Mouse (Mus musculus): ENCODE results near the gene Olfr889.
"Not testable (repeated sequence)": the region's sequence is repeated elsewhere in the genome, so short reads cannot be mapped to it uniquely, and the experiment has no call there.

The Olfr889 gene

GRCm38 (mm10) chr9:38114898-38115297 is at the start of gene Olfr889:
Gene Olfr889 (plus strand): TSS chr9:38115198.
- no peak for DNase-seq

DNA sequence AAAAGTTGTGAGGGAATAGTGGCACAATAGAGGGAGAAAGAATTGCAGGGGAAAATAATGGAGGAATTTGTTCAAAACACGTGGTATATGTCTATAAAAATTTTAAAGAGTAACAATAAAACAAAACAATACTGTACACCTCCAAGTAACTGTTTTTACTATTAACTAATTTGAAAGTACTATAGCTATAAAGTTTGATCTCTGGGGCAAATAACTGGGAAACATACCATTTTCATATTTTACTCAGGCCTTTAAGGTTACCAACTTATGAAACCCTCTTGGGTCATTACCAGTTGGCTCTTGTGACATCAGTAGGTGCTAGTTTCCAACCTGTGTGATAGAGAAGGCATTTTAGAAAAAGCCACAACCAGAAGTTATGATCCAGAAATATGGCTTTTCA is 31.2 kb upstream of the Olfr889 start, which contains the start of gene Olfr887:
Gene Olfr887, plus strand, starts transcription at position 301 of the 400 bp plus-strand sequence.
- no peak for DNase-seq

- DNase-seq: no peak
Observed at GRCm38 (mm10) chr9:38107828-38108227, 7.2 kb upstream of the Olfr889 start, which contains the start of gene Olfr888. Gene Olfr888 (plus strand): TSS chr9:38108128.

- no peak for DNase-seq
Observed at GRCm38 (mm10) chr9:38142217-38142616, 27.2 kb downstream of the Olfr889 start, which contains the start of gene Olfr890. Gene Olfr890 (plus strand): TSS chr9:38142517.

GRCm38 (mm10) chr9:38168341-38168740 is 53.3 kb downstream of the Olfr889 start:
- DNase-seq: not testable (repeated sequence)
